Mouse (Mus musculus) kidney, adult 2 months (tissue): ENCODE data around the gene Zfp523. TPM values are rescaled to one million over a fixed set of nuclear protein-coding genes. Genes with fewer than 3 reads are reported as not detected.

Experiments
- DNase-seq: peaks from one replicate; pipeline ENCODE4 v3.0.0; 2021
- H3K27ac ChIP-seq: fragments of 200-500 bp; 2 replicates; pipeline ENCODE4 v1.5.1; 2012; ENCODE audit warnings: low read depth, low read length, control low read depth, inconsistent platforms; ENCODE audit not compliant: insufficient read depth
- H3K27me3 ChIP-seq: fragments of 200-500 bp; replicated peaks from 2 replicates; pipeline ENCODE4 v1.6.1; 2012; ENCODE audit warnings: mild to moderate bottlenecking, moderate library complexity, low read length, inconsistent platforms; ENCODE audit not compliant: control insufficient read depth, insufficient read depth
- H3K36me3 ChIP-seq: fragments of 200-500 bp; 2 replicates; pipeline ENCODE4 v1.6.1; 2012; ENCODE audit warnings: mild to moderate bottlenecking, moderate library complexity, low read length, inconsistent platforms; ENCODE audit not compliant: control insufficient read depth, insufficient read depth
- H3K4me1 ChIP-seq: fragments of 200-500 bp; 2 replicates; pipeline ENCODE4 v1.6.1; 2011; ENCODE audit warnings: low read length; ENCODE audit not compliant: control insufficient read depth, insufficient read depth
- H3K4me3 ChIP-seq: fragments of 200-500 bp; 2 replicates; pipeline ENCODE4 v1.5.1; 2011; ENCODE audit warnings: mild to moderate bottlenecking, low read depth, low read length, control low read depth; ENCODE audit not compliant: insufficient read depth
- CTCF ChIP-seq: fragments of 200-500 bp; conservative IDR thresholded peaks from 2 replicates; pipeline ENCODE4 v1.5.1; 2011; ENCODE audit warnings: low read depth, mild to moderate bottlenecking, control low read depth, low read length, moderate library complexity, mixed read lengths; ENCODE audit not compliant: insufficient read depth, insufficient read length
- POLR2A ChIP-seq: fragments of 200-500 bp; IDR thresholded peaks from one replicate; pipeline ENCODE4 v1.6.1; 2011; ENCODE audit warnings: low read depth, low read length, control low read depth
- WGBS: fragments of 180-500 bp; shearing (Covaris S2); methylation state at CpG from one replicate; pipeline ENCODE4 v1.1.7; 2018; 5-methylcytosine and 5-hydroxymethylcytosine counted together
- polyA plus RNA-seq: library from polyadenylated mRNA; depleted of rRNA; stranded (reverse); fragments of >200 nt; gene quantifications from 2 replicates; pipeline ENCODE4 v1.2.3, GENCODE M21; 2012

Gene Zfp523
- polyA plus RNA-seq, 1 experiment, result 54.1 TPM

- Histone ChIP-seq H3K4me1 (peaks cover 3% of the 10 kb centered on the region; the same call in 1 of the 2 replicates), H3K4me3 (no peak overlapping the region), H3K27ac (no peak overlapping the region), H3K36me3 (no peaks in the 10 kb centered on the region), H3K27me3 (no peaks in the 10 kb centered on the region)
- no peak for TF ChIP-seq POLR2A
- no peak for TF ChIP-seq CTCF
- DNase-seq, result no peak
- 82% methylated on average over 10 of the region's 10 CpGs for WGBS
Measured at GRCm38 (mm10) chr17:28224615-28225014, 47.7 kb downstream of the Zfp523 start.

- H3K4me3 ChIP-seq, result no peak overlapping the region
Measured at GRCm38 (mm10) chr17:28226014-28226413, 49.1 kb downstream of the Zfp523 start.

DNA sequence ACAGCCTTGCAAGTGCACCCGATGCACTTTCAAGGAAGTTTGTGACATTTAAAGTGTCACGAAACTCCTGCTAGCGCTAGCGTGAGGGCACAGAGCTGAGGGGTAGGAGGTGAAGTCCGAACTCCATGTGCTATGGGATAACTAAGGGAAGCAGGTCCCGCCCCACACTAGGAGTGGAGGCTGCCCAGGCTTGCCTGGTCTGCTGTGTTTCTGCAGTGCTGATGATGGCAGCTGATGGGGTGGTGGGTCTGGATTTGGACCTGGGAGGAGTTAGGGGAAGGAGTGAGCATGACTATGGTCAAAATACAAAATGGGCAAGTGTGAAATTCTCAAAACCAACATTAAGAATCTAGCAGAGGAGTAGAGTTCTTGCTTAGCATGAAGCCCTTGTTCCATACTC, 53.6 kb downstream of the Zfp523 start:
- no peak for DNase-seq
- 78% methylated on average over 6 of the region's 6 CpGs for WGBS
- Histone ChIP-seq H3K4me1 (peaks cover 4% of the 10 kb centered on the region; the same call in 1 of the 2 replicates), H3K27ac (no peak overlapping the region), H3K36me3 (no peaks in the 10 kb centered on the region), H3K4me3 (no peak overlapping the region), H3K27me3 (no peaks in the 10 kb centered on the region)
- TF ChIP-seq POLR2A, result no peak
- no peak for TF ChIP-seq CTCF

More at GRCm38 (mm10) chr17:28226014-28226413, 49.1 kb downstream of the Zfp523 start:
- DNase-seq, result peak; percentile 95
- peaks cover 3% of the 10 kb centered on the region; the same call in 1 of the 2 replicates for H3K4me1 ChIP-seq
- no peaks in the 10 kb centered on the region for H3K36me3 ChIP-seq
- peak; percentile 99; the same call in 1 of the 2 replicates for TF ChIP-seq CTCF
- TF ChIP-seq POLR2A, result no peak
- H3K27me3 ChIP-seq, result no peaks in the 10 kb centered on the region
- WGBS, result 3% methylated on average over 21 of the region's 21 CpGs
- no peak overlapping the region for H3K27ac ChIP-seq

DNA sequence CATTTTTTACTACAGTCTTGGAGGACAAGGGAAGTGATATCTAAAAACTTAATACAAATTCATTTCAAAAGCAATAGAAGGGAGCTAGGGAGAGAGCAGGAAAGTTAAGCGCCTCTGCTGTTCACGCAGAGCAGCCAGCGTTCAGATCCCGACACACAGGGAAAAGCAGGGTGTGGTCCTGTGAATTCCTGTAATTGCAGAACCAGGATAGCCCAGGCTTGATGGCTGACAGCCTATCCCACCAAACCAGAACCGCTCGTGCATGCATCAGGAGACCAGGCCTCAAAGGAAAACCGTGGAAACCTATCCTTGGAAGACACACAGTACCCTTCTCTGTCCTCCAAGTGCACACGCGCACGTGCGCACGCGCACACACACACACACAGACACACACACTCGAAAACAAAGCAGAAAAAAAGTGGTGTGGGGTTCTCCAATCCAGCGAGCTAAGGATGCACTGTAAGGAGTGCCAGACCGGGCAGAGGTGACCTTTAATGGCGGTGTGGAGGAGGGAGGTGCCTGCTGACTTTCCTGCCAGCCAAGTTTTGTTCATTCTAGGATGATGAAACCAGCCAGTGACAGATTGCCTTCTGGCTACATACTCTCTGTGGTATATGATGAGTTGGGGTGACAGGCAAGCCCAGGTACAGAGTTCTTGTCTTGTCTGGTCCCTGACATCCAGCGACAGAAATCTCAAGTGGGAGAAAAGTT, 54.3 kb downstream of the Zfp523 start:
- no peak for DNase-seq
- Histone ChIP-seq H3K36me3 (no peaks in the 10 kb centered on the region), H3K4me3 (no peak overlapping the region), H3K4me1 (peaks cover 4% of the 10 kb centered on the region; the same call in 1 of the 2 replicates), H3K27ac (no peak overlapping the region), H3K27me3 (no peaks in the 10 kb centered on the region)
- no peak for TF ChIP-seq CTCF
- TF ChIP-seq POLR2A, result no peak
- 84% methylated on average over 18 of the region's 18 CpGs for WGBS

GRCm38 (mm10) chr17:28232475-28233060, 55.6 kb downstream of the Zfp523 start, which contains the start of gene Ppard:
Gene Ppard (plus strand): TSS chr17:28232700.
- H3K4me1 ChIP-seq, result peaks cover 4% of the 10 kb centered on the region; the same call in 1 of the 2 replicates
- no peaks in the 10 kb centered on the region for H3K36me3 ChIP-seq
- H3K27me3 ChIP-seq, result no peaks in the 10 kb centered on the region
- DNase-seq, result peak; percentile 98
- peak within 1 kb of the TSS; percentile 73 for H3K4me3 ChIP-seq
- TF ChIP-seq CTCF (peak; percentile 99), POLR2A (peak; percentile 14)
- WGBS, result 1% methylated on average over 57 of the region's 57 CpGs
- peak within 1 kb of the TSS; percentile 35; the same call in 1 of the 2 replicates for H3K27ac ChIP-seq

GRCm38 (mm10) chr17:28233091-28233731, 56.3 kb downstream of the Zfp523 start:
- no peak overlapping the region for H3K27ac ChIP-seq
- TF ChIP-seq POLR2A (no peak), CTCF (no peak)
- H3K36me3 ChIP-seq, result no peaks in the 10 kb centered on the region
- H3K27me3 ChIP-seq, result no peaks in the 10 kb centered on the region
- peak overlapping the region; percentile 73 for H3K4me3 ChIP-seq
- 3% methylated on average over 17 of the region's 17 CpGs for WGBS
- peak; percentile 46 for DNase-seq
- peaks cover 4% of the 10 kb centered on the region; the same call in 1 of the 2 replicates for H3K4me1 ChIP-seq
